ENCODE assay signal across 8 mouse cellular contexts in the genomic region with DNA sequence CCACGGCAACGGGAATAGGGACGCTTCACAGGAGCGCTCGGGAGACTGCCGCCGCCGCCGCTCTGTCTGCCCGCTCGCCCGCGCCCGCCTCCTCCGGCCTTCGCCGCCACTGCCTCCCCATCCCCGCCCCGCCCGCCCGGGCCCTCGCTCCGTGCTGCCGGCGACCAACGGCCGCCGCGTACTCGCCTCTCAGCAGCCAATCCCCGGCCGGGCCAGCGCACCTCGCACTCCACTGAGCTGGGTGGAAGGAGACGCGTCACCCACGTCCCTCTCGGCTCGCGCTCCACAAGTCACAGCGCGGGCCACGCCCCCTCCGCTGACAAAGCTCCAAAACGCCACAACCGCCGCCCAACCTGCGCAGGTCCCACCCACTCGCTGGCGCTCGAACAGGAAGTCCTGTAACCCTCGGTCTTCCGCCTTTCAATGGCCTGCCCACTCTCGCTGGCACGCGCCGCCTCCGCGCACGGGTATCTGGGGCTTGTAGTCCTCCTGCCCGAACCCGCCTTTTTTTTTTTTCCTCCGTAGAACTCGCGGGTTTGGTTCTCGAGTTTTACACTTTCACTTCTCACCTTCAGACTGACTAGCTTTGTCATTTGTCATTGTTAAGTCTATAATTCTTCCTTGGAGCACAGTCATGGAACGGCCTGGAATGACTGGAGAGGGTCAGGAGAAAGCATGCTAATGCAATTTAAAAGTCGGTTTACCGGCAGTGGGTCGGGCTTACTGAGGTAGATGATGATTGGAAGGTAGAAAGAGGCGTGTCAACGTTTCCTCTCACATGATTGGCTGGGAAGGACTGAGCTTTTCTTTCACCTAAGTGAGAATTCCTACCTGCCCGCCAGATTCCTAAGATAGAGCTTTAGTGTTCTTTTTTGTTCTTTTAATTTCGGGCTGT. TPM values are rescaled to one million over a fixed set of nuclear protein-coding genes. Genes with fewer than 3 reads are reported as not detected.
DNase-seq lines count a peak whose midpoint lies in the region; ATAC-seq lines count a peak whose summit lies in the region.

A gene (minus strand): TSS at position 130 of the 895 bp plus-strand sequence.

- peak within 1 kb of the TSS; percentile 96 for H3K27ac ChIP-seq in lung, embryonic 16.5 days (ENCODE audit: low read length)

- peak within 1 kb of the TSS; percentile 86 for H3K9ac ChIP-seq in lung, embryonic 16.5 days (ENCODE audit: low read length)

- DNase-seq in MEL-GATA-1-ER (ENCODE audit: extremely low read depth, low read depth): peak; percentile 95
- DNase-seq in cerebellum, adult 8-10 months: peak; percentile 100
- DNase-seq in forelimb bud, embryonic 11.5 days (ENCODE audit: low read depth, low spot score): peak; percentile 99
- DNase-seq in layer of hippocampus, adult 9-10 months (ENCODE audit: low spot score): peak; percentile 98
- peak; percentile 93 for DNase-seq in ovary, postnatal 10 days (ENCODE audit: low spot score)
- peak; percentile 98 to 100 for DNase-seq in thymus, postnatal 10 days (ENCODE audit: low spot score in 2 of 2)

- H3K4me1 ChIP-seq in lung, embryonic 16.5 days (replicated peaks; ENCODE audit: control insufficient read depth, insufficient read depth, low read length): peaks cover 14% of the 10 kb centered on the region

- peak within 1 kb of the TSS; percentile 68 for H3K4me3 ChIP-seq in lung, embryonic 16.5 days (ENCODE audit: low read length)

- H3K4me2 ChIP-seq in lung, embryonic 16.5 days (ENCODE audit: low read depth, low read length): peak within 1 kb of the TSS; percentile 90

- H3K9me3 ChIP-seq in lung, embryonic 16.5 days (ENCODE audit: control insufficient read depth, low read length): no peaks in the 10 kb centered on the region

- ATAC-seq in hematopoietic stem cell, adult 5-6 weeks (replicated peaks in 1 of 2; ENCODE audit: insufficient read depth in 1 of 2, low FRiP score in 2 of 2, low TSS enrichment in 1 of 2, low read depth in 1 of 2, poor library complexity in 2 of 2, severe bottlenecking in 2 of 2): peak; percentile 93 to 95
- peak; percentile 98 for ATAC-seq in lung, embryonic 16.5 days (ENCODE audit: low read depth)

- no peaks in the 10 kb centered on the region for H3K27me3 ChIP-seq in lung, embryonic 16.5 days (ENCODE audit: control insufficient read depth, insufficient read depth, low read depth, low read length)

- under 1% methylated on average over 72 of the region's 74 CpGs for WGBS in lung, embryonic 16.5 days

- no peaks in the 10 kb centered on the region for H3K36me3 ChIP-seq in lung, embryonic 16.5 days (ENCODE audit: control insufficient read depth, insufficient read depth, low read length)

RNA-seq across cellular contexts. Expression of the gene that starts here (rescaled TPM):
- 141 TPM in 2 replicates for total RNA-seq in hematopoietic stem cell, adult 5-6 weeks (2017)
- 17.4 and 17.9 TPM in 2 replicates for polyA plus RNA-seq in lung, embryonic 16.5 days (2015; fragmentation: Nextera tagmentation; extraction: Ambion mirVana)

Comparison
In these comparisons a context has a peak if more than half of its experiments do, and no peak if none do; other contexts are left out.
1. Peak in every context shown above with its lines: DNase-seq, ATAC-seq, H3K4me3 ChIP-seq and H3K27ac ChIP-seq.